Mouse (Mus musculus) ES-E14 (cell line): Measurements from ENCODE around the gene Srm. TPM values are rescaled to one million over a fixed set of nuclear protein-coding genes. Genes with fewer than 3 reads are reported as not detected.

Source experiments
- DNase-seq: peaks from one replicate; pipeline ENCODE4 v3.0.0-alpha.2; 2013; ENCODE audit warnings: low read depth, low spot score
- H3K27ac ChIP-seq: 2 replicates; pipeline ENCODE4 v1.5.1; 2012; ENCODE audit warnings: low read depth, mild to moderate bottlenecking, low read length, moderate library complexity, mixed read lengths; ENCODE audit not compliant: poor library complexity, insufficient read depth, severe bottlenecking
- H3K36me3 ChIP-seq: 2 replicates; pipeline ENCODE4 v1.6.1; 2012; ENCODE audit warnings: mild to moderate bottlenecking, low read length, moderate library complexity, mixed read lengths; ENCODE audit not compliant: control insufficient read depth, poor library complexity, insufficient read depth, severe bottlenecking
- H3K4me1 ChIP-seq, 2 experiments: fragments of 150-350 bp in 1 of 2; sonication (generic) in 1 of 2; 2 replicates each; pipeline ENCODE4 v1.6.1; 2012; ENCODE audit warnings: low read length in 2 of 2, mild to moderate bottlenecking in 1 of 2, mixed read lengths in 1 of 2; ENCODE audit not compliant: control insufficient read depth in 2 of 2, insufficient read depth in 2 of 2, poor library complexity in 1 of 2
- H3K4me3 ChIP-seq, 2 experiments: fragments of 150-350 bp in 1 of 2; sonication (generic) in 1 of 2; 2 replicates each; pipeline ENCODE4 v1.5.1; 2012; ENCODE audit warnings: low read length in 2 of 2, low read depth in 1 of 2, mild to moderate bottlenecking in 1 of 2, mixed read lengths in 1 of 2; ENCODE audit not compliant: insufficient read depth in 1 of 2, poor library complexity in 1 of 2, severe bottlenecking in 1 of 2
- H3K9ac ChIP-seq: 2 replicates; pipeline ENCODE4 v1.6.1; 2012; ENCODE audit warnings: low read depth, mild to moderate bottlenecking, low read length, mixed read lengths; ENCODE audit not compliant: poor library complexity, insufficient read depth, severe bottlenecking
- H3K9me3 ChIP-seq: fragments of 150-350 bp; sonication (generic); 2 replicates; pipeline ENCODE4 v1.6.1; 2012; ENCODE audit warnings: low read depth, mild to moderate bottlenecking, low read length; ENCODE audit not compliant: control insufficient read depth, insufficient read depth
- CHD2 ChIP-seq: IDR thresholded peaks from 2 replicates; pipeline ENCODE4 v1.6.1; 2014; ENCODE audit warnings: mild to moderate bottlenecking, low read depth, low read length, inconsistent platforms
- HCFC1 ChIP-seq: IDR thresholded peaks from 2 replicates; pipeline ENCODE4 v1.6.1; 2012; ENCODE audit warnings: low read length, inconsistent platforms, borderline replicate concordance; ENCODE audit not compliant: insufficient read depth
- MAFK ChIP-seq: IDR thresholded peaks from 2 replicates; pipeline ENCODE4 v1.6.1; 2014; ENCODE audit warnings: mild to moderate bottlenecking, low read depth, low read length, inconsistent platforms; ENCODE audit not compliant: insufficient read depth
- ZC3H11A ChIP-seq: IDR thresholded peaks from 2 replicates; pipeline ENCODE4 v1.6.1; 2012; ENCODE audit warnings: low read depth, mild to moderate bottlenecking, inconsistent platforms, low read length, borderline replicate concordance
- ZNF384 ChIP-seq: IDR thresholded peaks from 2 replicates; pipeline ENCODE4 v1.6.1; 2012; ENCODE audit warnings: low read depth, low read length, inconsistent platforms
- in situ Hi-C, 2 experiments: fragments of 600-800 bp; cut with MboI; formaldehyde crosslinking; loops; one replicate each; pipeline ENCODE4 v1.15.1; 2025; ENCODE audit warnings: low sequenced_read_pairs in 2 of 2, inconsistent platforms in 1 of 2; ENCODE audit not compliant: unreplicated experiment in 2 of 2
- total RNA-seq: library from RNA; depleted of rRNA; stranded (reverse); fragments of 300-350 nt; gene quantifications from 2 replicates; pipeline ENCODE4 v1.2.3, GENCODE M21; 2012

Srm gene
- total RNA-seq, 1 experiment = 165 TPM

GRCm38 (mm10) chr4:148596731-148597130 is 5.4 kb downstream of the Srm start:
- Histone ChIP-seq H3K4me3 (no peak overlapping the region), H3K36me3 (peaks cover 52% of the 10 kb centered on the region), H3K4me1 (peaks cover 0 to 15% of the 10 kb centered on the region in 2 experiments; a peak in 2 of 4 replicates), H3K9ac (no peak overlapping the region), H3K9me3 (no peaks in the 10 kb centered on the region; the same call in 1 of the 2 replicates), H3K27ac (no peak overlapping the region)
- TF ChIP-seq MAFK = no peak
- in situ Hi-C loops = no loop called here
- DNase-seq = no peak

DNA sequence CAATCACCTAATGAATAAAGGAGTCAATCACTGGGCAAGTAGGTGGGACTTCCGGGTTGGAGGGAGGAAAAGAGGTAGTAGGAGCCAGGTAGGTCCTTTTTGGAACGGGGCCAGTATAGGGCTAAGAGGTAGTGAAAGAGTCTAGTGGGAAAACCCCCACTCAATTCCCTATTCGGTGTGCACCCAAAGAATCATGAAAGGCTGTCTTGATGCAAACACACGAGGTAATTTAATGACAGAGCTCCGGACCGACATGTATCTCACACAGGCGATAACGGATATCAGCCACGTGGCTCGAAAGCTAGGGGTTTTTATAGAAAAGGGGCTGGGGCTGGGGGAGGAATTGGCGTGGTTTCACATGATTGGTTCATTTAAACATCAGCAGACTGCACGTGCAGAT is 7.5 kb downstream of the Srm start:
- H3K9me3 ChIP-seq = no peaks in the 10 kb centered on the region; the same call in 1 of the 2 replicates
- H3K27ac ChIP-seq = peak overlapping the region; percentile 61; the same call in 1 of the 2 replicates
- TF ChIP-seq MAFK (no peak), HCFC1 (no peak), CHD2 (no peak), ZNF384 (no peak), ZC3H11A (no peak)
- no peak for DNase-seq
- peaks cover 38% of the 10 kb centered on the region for H3K36me3 ChIP-seq
- H3K4me1 ChIP-seq = peaks cover 3 to 17% of the 10 kb centered on the region in 2 experiments; a peak in 2 of 4 replicates
- no peak overlapping the region for H3K9ac ChIP-seq
- in situ Hi-C loops = no loop called here
- no peak overlapping the region for H3K4me3 ChIP-seq

- Histone ChIP-seq H3K4me3 (no peak overlapping the region), H3K36me3 (peaks cover 24% of the 10 kb centered on the region), H3K4me1 (peaks cover 3 to 23% of the 10 kb centered on the region in 2 experiments; a peak in 2 of 4 replicates), H3K9me3 (no peaks in the 10 kb centered on the region; the same call in 1 of the 2 replicates), H3K9ac (no peak overlapping the region), H3K27ac (peak overlapping the region; percentile 75)
- DNase-seq = no peak
- in situ Hi-C loops = loop anchor here in 1 of 2 experiments (10.0 kb wide), 1 partner anchor 426 kb away; no protein-coding TSS in a partner anchor
- TF ChIP-seq HCFC1 (no peak), CHD2 (no peak), MAFK (no peak), ZC3H11A (no peak), ZNF384 (no peak)
Measured at GRCm38 (mm10) chr4:148600316-148600715, 9.0 kb downstream of the Srm start.

GRCm38 (mm10) chr4:148601871-148602270 is 10.6 kb downstream of the Srm start:
- in situ Hi-C loops = loop anchor here in 1 of 2 experiments (10.0 kb wide), 1 partner anchor 427 kb away; no protein-coding TSS in a partner anchor
- H3K9ac ChIP-seq = no peak overlapping the region; the same call in 1 of the 2 replicates

More at GRCm38 (mm10) chr4:148601871-148602270, 10.6 kb downstream of the Srm start:
- TF ChIP-seq ZNF384 (no peak), ZC3H11A (no peak), CHD2 (no peak), HCFC1 (no peak), MAFK (no peak)
- H3K36me3 ChIP-seq = peaks cover 10% of the 10 kb centered on the region
- peak overlapping the region; percentile 29; the same call in 1 of the 2 replicates for H3K27ac ChIP-seq
- DNase-seq = no peak
- no peak overlapping the region for H3K4me3 ChIP-seq
- no peaks in the 10 kb centered on the region; the same call in 1 of the 2 replicates for H3K9me3 ChIP-seq
- H3K4me1 ChIP-seq = peaks cover 3 to 25% of the 10 kb centered on the region in 2 experiments; a peak in 2 of 4 replicates
